Mouse (Mus musculus): ENCODE data around the gene Tnip1.
"Not testable (repeated sequence)": the region's sequence is repeated elsewhere in the genome, so short reads cannot be mapped to it uniquely, and the experiment has no call there.

Tnip1 gene

DNA sequence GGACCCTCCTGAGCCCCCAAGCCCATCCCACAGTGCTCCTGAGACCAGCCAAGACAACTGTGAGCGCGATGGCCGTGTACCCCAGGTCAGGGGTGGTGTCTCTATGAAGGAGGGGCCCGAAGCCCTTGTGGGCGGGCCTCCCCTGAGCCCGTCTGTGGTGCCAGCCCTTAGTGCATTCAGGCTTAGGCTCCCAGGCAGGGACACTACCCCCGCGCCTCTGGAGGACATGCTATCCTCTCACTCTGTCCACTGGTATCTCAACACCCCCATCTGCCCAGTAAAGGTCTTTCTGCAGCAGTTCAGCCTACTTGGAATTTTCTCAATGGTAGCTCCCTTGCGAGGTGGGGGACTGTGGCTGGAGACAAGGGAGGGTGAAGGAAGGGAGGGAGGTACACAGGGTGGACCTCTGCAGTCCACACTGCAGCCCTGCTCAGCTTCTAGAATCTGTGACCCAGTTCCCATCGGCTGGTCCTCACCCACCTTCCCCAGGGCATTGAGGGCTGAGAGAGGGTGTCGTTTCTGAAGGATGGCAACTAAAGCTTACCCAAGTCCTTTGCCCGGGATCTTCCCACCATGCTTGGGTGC lies 52.5 kb downstream of the Tnip1 start:
- DNase-seq (ENCODE audit: low spot score) = no peak

DNA sequence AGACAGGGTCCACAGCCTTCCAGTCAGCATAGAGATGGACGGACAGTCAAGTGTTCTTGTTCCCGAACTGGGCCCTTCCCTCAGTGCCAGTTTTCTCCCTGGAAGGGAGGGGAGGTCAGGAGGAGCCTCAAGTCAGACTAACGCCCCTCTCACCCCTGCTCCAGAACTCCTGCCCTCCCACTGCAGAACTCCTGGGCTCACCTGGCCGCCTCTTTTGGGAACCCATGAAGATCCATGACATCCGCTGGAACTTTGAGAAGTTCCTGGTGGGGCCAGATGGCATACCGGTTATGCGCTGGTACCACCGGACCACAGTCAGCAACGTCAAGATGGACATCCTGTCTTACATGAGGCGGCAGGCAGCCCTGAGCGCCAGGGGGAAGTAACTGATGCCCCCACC lies 53.4 kb downstream of the Tnip1 start:
- no peak for DNase-seq (ENCODE audit: low spot score)

DNA sequence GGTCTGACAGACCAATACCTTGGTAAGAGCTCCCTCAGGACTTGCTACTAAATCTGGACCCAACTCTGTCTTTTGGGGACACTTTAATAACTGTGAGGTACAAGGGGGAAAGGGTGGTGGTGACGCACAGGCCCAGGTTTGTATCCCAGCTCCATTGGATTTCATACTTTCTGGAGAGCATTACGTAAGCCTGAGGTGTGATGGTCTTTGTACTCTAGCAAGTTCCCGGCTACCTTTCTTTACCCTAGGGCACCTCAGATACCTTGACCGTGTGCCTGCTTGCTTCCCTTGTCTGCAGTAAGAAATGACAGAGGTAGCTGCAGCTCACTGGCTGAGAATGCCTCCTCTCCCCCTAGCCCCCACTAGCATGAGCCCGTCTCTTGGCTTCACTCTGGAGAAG lies 55.5 kb downstream of the Tnip1 start:
- no peak for DNase-seq (ENCODE audit: low spot score)

DNA sequence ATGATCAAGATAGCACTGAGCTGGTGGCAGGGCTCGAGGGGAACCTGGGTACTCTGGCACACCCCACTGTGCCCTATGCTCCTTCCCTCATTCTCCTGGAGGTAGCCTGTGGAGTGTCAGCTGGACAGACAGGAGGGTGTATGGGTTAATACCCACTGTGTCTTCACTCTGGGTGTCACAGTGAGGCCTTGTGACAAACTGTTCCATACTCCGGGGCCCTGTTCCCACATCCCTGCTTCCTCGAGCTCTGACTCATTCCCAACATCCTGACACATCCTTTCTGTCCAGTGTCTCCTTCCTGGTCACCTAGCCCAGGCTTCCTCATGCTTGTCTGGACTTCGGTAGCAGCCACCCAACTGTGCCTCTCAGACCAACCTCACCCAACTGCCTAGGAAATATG lies 56.3 kb downstream of the Tnip1 start:
- DNase-seq (ENCODE audit: low spot score) = no peak

DNA sequence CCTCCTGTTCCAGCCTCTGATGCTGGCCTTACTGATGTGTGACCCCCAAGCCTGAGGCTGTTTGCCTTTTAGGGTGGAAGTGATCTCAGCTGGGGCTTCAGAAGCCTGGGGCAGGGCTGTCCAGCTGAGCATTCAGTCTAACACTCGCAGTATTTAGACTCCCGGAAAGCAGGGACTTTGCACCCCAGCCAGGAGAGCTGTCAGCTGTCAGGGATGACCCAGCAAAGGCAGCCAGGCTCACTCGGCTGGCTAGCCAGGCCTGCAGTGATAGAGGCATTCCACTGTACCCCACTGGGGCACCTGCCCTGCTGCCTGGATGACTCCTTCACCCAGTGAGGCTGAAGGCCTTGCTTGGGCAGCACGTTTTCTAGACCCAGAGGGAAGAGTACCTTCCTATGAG lies 56.8 kb downstream of the Tnip1 start:
- DNase-seq (ENCODE audit: low spot score) = no peak

DNA sequence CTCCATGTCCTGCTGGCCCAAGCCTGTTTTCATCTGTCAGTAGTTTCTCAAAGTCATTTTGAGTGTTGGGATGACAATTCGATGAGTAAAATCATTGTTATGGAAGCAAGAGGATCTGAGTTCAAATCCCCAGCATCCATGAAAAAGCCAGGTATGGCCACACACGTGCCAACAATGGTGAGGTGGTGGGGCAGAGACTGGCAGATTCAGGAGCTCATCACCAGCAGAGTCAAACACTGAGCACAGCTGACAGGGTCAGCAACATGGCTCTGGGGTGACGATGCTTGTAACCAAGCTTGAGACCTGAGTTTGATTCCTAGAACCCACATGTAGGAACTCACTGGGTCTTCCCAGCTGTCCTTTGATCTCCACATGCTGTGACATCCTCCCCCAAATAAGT lies 57.6 kb downstream of the Tnip1 start:
- no peak for DNase-seq (ENCODE audit: low spot score)

DNA sequence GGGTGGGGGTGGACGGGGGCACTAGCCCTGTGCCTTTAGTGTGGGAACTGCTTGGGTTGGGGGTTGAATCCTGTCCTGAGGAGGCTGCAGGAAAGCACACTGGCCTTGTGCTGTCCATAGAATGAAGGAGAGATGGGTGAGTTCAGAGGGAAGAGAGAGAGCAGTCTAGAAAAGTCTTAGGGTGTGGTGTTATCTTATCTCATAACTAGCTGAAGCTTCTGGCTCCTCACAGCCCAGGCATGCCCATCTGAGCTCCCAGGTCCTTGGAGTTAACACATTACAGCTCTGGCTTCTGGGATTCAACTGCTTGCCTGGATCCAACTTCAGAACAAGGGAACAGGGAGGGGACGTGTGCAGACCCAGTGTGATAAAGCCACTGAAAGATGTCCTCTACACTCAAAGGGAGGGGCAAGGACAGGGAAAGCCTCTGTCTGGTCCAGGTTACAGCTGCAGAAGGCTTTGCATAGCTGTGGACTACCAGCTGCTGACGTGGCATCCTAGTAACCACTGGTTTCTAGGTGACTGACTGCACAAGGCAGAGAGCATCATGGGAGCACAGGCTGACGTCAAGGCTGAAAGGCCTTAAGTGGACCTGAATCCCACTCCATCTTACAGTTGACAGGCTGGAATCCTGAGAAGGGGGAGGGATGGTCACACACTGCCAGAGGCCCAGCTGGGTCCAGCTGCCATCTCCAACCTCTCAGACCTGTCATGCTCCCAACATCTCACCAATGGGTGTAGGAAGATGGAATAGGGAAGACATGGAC lies 58.6 kb downstream of the Tnip1 start:
- no peak for DNase-seq (ENCODE audit: low spot score)

DNA sequence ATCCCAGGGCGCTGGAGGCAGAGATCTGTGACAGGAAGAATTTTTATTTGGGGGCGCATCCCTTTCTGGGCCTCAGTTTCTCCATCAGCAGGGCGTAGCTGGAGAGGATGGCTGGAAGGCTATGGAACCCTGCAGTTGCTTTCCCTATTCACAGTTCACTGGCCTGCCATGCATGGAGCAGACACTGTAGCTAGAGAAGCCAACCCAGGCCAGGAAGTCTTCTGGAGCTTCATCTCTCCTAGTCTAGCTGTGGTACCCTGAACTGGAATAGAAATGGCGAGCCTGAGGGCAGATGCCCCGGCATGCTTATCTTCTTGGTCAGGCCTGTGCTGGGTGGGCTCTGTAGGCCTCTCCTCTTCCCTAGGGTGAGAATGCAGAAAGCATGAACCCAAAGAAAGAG lies 59.4 kb downstream of the Tnip1 start:
- DNase-seq (ENCODE audit: low spot score) = no peak

DNA sequence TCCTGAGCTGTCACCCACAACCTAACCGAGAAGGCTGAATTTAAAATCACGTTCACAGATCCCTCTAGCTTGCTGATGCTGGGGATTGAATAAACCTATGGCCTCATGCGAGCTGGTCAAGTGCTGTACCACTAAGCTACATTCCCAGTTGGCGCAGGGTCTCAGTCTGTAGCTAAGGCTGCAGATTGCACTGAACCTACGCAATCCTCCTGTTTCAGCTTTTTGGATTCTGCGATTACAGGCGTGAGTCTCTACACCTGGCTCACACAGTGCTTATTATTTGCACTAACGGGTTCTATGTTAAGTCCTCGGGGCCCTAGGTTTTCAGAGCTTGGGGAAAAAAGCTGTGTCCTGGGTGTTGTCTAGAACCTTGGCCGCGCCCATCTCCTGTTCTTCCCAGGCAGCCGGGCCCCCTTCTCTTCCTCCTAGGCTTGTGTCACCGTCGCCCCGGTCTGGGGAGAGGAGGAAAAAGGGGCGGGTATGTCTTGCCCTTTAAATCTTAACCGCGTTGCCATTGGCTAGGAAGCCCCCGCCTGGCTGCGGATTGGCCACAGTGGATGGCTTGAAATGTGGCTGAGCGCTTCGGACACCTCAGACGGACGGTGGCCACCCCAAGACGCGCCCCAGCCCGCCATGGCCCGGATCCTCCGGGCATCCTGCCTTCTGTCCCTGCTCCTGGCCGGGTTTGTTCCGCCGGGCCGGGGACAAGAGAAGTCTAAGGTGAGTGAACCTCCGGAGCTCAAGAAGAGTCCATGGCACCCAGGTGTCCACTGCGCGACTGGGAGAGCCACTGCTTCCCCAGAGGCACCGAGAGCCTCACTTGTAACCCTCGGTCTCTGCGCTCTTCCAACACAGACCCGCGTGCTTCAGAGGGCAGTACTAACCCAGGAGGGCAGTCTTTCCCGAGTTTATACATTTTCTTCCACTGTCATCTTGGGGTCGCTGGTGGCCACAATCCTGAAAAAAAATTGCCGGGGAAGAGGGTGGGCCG lies 60.1 kb downstream of the Tnip1 start, which contains the start of gene Gpx3:
Gene Gpx3, plus strand, starts transcription at position 121 of the 991 bp plus-strand sequence.
- DNase-seq (ENCODE audit: low spot score) = peak; percentile 79

DNA sequence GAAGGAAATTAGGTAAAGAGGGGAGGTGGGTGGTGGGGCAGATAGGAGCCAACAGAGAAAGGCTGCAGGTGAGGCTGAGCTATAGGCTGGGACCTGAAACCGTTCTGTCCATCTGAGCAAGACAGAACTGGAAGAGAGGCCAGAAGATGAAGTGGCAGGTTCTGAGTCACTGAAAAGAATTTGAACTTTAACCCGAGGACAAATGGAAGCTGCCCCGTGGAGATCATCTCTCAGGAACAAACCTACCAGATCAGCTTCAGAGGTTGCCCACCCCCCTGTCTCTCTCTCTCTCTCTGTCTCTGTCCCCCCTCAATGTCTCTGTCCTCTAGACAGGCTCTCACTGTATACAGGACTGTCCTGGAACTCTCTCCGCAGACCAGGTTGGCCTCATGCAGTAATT lies 63.1 kb downstream of the Tnip1 start:
- no peak for DNase-seq (ENCODE audit: low spot score)

DNA sequence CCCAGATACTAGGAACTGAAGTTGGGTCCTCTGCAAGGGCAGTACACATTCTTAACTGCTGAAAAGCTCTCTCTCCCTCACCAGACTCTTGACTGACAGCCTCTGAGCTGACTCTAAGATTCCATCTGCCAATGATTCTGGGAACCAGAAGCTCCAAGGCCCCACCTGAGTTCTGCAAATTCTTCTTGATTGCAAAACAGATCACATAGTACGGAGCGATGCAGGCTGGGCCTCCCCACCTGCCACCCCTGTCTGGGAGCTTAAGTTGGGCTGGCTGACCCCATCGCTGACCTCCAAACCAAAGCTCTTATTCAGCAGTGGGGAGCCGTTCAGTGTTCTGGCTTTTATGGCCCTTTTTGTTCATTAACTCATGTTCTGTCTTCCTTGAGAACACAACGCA lies 65.2 kb downstream of the Tnip1 start:
- no peak for DNase-seq (ENCODE audit: low spot score)

DNA sequence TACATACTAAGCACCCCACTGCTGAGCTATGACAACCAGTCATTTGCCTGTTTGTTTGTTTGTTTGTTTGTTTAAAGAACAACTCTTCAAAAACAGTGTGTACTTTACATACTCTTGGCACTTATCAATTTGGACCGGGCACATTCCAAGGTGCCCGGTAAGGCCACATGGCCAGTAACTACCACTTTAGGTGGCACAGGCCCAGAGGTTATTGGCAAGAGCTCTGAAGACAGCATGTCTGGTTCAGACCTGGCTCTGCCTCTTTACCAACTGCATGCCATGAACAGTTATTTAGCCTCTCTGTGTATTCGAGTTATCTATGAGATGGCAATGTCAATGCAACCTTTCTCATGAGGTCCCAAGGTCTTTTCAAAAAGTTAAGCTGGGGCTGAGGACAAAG lies 66.1 kb downstream of the Tnip1 start:
- not testable (repeated sequence) for DNase-seq (ENCODE audit: low spot score)

DNA sequence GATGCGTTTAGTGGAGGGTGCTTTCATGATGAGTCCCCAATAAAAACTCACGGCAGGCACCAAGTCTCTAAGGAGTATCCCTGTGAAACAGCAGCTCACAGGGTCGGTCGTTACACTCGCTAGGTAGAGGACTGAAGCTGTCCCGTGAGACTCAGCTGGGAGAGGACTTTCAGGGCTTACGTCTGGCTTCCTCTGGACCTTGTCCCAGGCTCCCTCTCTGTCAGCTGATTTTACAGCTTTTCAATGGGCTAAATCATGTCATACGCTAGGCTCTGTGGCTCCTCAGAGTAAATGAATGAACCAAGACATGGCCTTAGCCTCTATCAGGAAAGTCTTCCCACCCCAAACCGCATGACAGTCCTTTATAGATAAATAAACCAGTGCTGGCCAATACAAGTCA lies 68.1 kb downstream of the Tnip1 start:
- DNase-seq (ENCODE audit: low spot score) = no peak

DNA sequence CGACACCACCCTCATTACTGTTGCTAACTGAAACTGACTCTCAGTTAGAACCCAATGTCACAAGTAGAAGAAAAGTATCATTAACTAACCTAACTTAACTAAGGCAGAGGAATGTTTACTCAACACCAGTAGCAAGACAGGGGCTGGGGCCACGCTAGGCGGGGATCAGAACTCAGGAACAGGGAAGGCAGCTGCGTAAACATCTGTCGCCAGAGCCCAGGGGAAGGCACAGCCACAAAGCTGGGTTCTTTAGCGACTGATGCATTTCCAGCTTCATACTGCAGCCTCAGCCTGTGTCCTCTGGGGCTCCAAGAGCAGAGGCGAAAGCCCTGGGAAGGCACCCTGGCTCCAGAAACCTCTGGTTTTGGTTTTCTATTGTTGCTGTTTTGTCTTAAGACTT lies 70.6 kb downstream of the Tnip1 start:
- DNase-seq (ENCODE audit: low spot score) = no peak

DNA sequence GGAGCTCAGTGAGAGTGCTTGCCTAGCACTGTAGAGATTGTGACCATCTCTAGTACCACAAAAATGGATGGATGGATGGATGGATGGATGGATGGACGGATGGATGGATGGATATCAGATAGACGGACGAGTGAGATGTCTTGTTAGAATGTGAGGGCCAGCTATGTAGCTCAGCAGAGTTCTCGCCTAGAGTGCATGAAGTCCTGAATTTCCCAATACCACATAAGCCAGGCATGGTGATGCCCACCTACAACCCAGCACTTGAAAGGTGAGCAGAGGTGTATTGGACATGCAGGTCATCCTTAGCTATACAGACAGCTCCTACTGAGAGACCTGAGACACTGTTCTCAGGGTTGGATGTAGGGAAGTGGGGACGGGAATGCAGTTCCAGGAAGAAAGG lies 71.4 kb downstream of the Tnip1 start:
- no peak for DNase-seq (ENCODE audit: low spot score)

DNA sequence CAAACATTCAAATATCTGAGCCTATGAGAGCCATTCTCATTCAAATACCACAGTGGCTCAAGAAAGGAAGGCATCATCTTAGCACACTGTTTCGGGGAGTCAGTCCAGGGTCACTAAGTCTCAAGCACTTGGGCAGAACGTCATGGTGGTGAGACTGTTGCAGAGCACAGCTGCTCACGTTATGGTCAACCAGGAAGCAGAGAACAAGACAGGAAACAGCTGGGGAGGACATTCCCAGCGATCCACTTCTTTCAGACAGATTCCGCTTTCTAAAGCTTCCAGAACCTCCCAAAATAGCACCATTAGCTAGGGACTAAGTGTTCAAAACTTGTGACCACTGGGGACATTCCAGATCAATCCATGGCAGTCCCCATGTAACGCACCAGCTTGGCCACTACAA lies 74.8 kb downstream of the Tnip1 start:
- no peak for DNase-seq (ENCODE audit: low spot score)

DNA sequence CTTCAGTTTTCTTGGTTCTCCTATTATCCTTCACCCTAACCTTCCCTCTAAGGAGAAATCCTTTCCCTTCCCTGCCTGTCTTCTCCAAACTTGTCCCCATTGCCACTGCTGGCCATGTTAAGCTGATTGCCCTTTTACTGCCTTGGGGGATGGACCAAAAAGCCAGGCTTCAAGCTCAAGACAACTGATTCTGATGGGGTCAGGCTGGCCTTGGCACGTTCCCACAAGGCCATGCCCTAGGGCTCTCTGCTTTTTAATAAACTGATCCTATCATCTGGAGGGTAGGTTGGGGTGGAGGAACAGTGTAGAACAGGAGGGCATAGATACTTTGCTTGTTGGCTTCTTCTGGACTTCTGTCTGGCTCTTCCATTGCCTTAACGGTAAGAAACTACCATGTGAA lies 77.3 kb downstream of the Tnip1 start:
- peak; percentile 59 for DNase-seq (ENCODE audit: low spot score)

DNA sequence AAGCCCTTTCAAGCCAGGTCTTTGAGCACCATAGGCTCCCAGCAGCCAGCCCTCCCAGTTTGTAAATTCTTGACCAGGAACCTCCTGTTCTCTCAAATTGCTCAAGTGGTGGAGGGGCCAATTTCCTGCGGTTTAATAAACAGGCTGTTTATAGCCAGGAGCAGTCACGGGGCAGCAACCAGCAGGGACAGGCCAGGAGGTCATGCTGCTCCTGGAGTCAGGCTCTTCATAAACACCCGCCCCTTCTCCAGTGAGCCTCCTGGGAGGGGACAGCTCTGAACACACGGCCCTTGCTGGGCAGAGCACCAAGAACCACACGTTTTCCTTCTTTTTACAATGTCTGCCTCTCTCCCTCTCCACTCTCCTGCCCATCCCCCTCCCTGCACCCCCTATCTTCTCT lies 77.8 kb downstream of the Tnip1 start:
- peak; percentile 83 for DNase-seq (ENCODE audit: low spot score)

DNA sequence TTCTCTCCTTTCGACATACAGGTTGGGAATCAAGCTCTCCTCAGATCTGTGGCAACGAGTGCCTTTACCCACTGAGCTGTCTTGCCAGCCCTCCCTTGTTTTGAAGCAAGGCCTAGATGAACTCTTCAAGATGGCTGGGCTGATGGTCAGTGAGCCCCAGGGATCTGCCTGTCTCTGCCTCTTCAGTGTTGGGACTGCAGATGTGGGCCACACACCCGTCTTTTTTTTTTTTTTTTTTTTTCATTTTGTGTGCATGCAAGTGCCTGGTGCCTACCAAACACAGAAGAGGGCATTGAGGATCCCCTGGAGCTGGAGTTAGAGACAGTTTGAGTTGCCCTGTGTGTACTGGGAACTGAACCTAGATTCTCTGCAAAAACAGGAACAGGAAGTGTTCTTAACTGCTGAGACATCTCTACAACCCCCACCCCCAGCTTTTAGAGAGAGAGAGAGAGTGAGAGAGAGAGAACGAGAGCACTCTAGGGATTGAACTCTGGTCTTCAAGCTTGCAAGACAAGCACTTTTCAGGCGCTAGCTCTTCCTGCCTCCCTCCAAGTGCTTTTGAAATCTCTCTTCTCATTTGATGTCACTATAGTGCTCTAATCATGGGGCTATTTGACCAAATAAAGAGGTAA lies 78.4 kb downstream of the Tnip1 start:
- no peak for DNase-seq (ENCODE audit: low spot score)

DNA sequence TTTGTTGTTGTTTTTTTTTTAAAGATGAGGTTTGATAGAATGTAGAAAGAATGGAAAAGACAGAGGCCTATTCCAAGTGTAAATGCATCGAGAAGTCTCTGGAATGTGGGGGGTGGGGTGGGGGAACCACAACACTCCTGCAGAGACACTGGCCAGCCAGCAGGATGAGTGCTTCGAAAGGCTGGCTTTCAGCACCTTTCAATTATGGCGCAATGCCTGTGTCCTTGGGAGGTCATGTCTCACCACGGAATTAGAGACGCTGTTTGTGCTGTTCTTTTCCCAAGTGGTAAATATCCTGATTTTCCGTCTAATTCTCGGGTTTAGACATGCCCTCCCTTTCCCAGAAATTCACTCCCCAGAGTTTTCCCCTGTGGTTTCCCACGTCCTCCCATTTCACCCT lies 80.0 kb downstream of the Tnip1 start:
- DNase-seq (ENCODE audit: low spot score) = peak; percentile 69

DNA sequence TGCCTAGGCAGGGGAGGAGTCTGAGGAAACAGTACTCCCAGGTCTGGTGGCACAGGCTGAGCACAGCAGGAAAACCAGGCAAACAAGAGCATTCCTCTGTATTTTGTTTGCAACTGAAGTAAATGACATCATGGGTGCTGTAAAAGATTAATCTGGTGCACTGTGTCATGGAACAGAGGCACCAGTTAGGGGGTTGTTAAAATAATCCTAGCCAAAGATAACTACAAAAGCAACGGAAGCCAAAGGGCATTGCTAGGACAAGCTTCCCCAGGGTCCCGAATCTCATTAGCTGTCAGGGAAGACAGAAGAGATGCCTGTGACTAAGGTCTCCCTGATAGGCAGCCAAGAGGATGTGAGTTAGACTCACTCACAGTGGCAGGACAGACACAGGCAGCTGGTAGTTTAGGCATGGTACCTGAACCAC lies 81.7 kb downstream of the Tnip1 start:
- DNase-seq (ENCODE audit: low spot score) = no peak

DNA sequence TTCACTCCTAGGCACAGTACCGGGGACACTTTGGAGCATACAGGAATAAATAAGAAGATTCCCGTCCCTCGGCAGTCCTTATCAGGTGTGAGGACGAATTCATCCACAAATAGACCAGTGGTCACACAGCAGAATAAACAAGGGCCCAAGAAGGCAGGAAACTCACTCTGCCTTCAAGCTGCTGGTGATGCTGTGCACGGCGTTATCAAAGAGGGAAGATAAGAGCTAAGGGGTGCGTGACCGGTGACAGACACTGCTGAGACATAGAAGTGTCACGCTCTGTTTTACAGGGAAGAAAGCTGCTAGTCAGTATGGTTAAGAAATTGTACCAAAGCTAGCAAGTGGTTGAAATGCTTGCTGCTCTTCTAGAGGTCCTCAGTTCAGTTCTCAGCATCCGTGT lies 82.8 kb downstream of the Tnip1 start:
- no peak for DNase-seq (ENCODE audit: low spot score)

Measured in ovary, adult 18-20 months (tissue).